Mouse (Mus musculus) forebrain, embryonic 14.5 days (tissue): Measurements from ENCODE around the gene Grk4. TPM values are rescaled to one million over a fixed set of nuclear protein-coding genes. Genes with fewer than 3 reads are reported as not detected.

Source experiments
- ATAC-seq: fragments of 200-750 bp; cut with Nextera tagmentation; 2 replicates; pipeline ENCODE4 v1.8.0; 2017; ENCODE audit warnings: mild to moderate bottlenecking, moderate library complexity
- DNase-seq: peaks from one replicate; pipeline ENCODE4 v3.0.0-alpha.2; 2015; ENCODE audit warnings: low spot score
- H3K27ac ChIP-seq: fragments of 300-500 bp; sonication (generic); 2 replicates; pipeline ENCODE4 v1.5.1; 2014; ENCODE audit warnings: low read depth, mild to moderate bottlenecking, control low read depth, low read length, moderate library complexity
- H3K27me3 ChIP-seq: fragments of 300-500 bp; sonication (generic); replicated peaks from 2 replicates; pipeline ENCODE4 v1.6.1; 2014; ENCODE audit warnings: low read length, control low read depth, mixed read lengths; ENCODE audit not compliant: control insufficient read depth, insufficient read depth
- H3K36me3 ChIP-seq: fragments of 300-500 bp; sonication (generic); 2 replicates; pipeline ENCODE4 v1.6.1; 2014; ENCODE audit warnings: low read length, control low read depth; ENCODE audit not compliant: control insufficient read depth, insufficient read depth
- H3K4me1 ChIP-seq: fragments of 300-500 bp; sonication (generic); 2 replicates; pipeline ENCODE4 v1.6.1; 2014; ENCODE audit warnings: antibody characterized with exemption, low read length, control low read depth; ENCODE audit not compliant: control insufficient read depth, insufficient read depth
- H3K4me2 ChIP-seq: fragments of 300-500 bp; sonication (generic); 2 replicates; pipeline ENCODE4 v1.6.1; 2014; ENCODE audit warnings: mild to moderate bottlenecking, control low read depth, low read length
- H3K4me3 ChIP-seq: fragments of 300-500 bp; sonication (generic); 2 replicates; pipeline ENCODE4 v1.5.1; 2014; ENCODE audit warnings: low read depth, low read length, control low read depth
- H3K9ac ChIP-seq: fragments of 300-500 bp; sonication (generic); 2 replicates; pipeline ENCODE4 v1.6.1; 2014; ENCODE audit warnings: mild to moderate bottlenecking, low read length, control low read depth, moderate library complexity
- H3K9me3 ChIP-seq: fragments of 300-500 bp; sonication (generic); replicated peaks from 2 replicates; pipeline ENCODE4 v1.6.1; 2016; ENCODE audit warnings: low read length, control low read depth, mixed read lengths; ENCODE audit not compliant: control insufficient read depth
- WGBS: fragments of 180-500 bp; shearing (Covaris S2); extraction: QIAGEN DNeasy Blood & Tissue Kit; methylation state at CpG from one replicate; pipeline ENCODE4 v1.1.7; 2014; 5-methylcytosine and 5-hydroxymethylcytosine counted together
- polyA plus RNA-seq: library from polyadenylated mRNA; unstranded; fragments of >200 nt; fragmentation: Nextera tagmentation; extraction: Ambion mirVana; gene quantifications from 2 replicates; pipeline ENCODE4 v1.2.1, GENCODE M21; 2014

Grk4 gene
- polyA plus RNA-seq, 1 experiment from 2014 or later = 1.2 TPM

DNA sequence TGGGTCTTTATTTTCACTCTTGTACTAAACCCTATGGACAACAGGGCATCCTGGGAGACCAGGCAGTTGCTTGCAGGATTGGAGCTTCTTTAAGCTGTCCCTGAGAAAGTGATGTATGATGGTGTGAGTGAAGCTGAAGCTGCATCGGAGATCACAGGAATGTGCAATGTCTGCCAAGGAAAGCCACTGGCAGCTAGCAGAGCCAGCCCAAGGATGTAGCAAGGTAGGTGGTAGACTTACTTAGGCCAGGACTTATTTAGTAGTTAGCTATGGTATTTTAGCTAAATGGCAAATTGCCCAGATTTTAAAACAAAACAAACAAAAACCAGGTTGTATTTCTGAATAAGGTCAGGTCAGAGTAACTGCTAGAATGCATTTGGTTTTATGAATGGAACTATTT, 98.6 kb downstream of the Grk4 start:
- Histone ChIP-seq H3K27ac (no peak overlapping the region), H3K36me3 (no peaks in the 10 kb centered on the region), H3K9ac (no peak overlapping the region), H3K4me1 (peaks cover 13% of the 10 kb centered on the region), H3K4me2 (no peak overlapping the region), H3K27me3 (no peaks in the 10 kb centered on the region), H3K9me3 (no peaks in the 10 kb centered on the region), H3K4me3 (no peak overlapping the region)
- 82% methylated on average over 1 of the region's 1 CpGs for WGBS
- DNase-seq (no peak), ATAC-seq (no peak)

DNA sequence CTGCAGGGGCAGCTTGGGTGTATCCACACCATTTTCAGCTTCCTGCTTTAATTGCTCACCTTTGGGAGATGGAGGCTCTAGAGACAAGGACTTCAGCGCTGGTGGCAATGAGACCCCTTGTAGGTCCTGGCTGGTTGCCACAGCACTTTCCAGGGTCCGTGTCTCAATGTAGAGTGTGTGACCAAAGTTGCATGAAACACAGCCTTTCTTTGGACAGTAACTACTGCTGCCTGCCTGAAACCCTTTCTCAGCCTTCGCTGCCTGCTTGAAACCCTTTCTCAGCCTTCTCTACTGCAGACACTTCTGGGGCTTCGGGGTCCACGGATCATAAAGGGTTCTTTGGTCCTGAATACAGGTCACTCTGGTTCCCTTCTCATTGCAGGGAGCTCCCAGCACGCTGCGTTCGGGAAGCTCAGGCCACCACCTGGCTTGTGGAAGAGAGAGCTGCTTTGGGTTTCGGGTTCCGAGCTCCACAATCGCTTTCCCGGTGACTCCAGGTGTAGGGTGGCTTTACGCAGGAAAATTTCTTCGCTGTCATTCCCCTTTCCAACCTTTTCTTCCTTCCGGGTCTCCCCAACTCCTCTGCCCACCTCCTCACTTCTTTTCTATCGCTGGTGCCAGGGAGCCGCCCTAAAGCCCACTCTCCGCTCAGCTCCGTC, 100.8 kb downstream of the Grk4 start:
- DNase-seq (no peak), ATAC-seq (peak; percentile 1; the same call in 1 of the 2 replicates)
- H3K4me2 ChIP-seq = peak overlapping the region; percentile 93
- H3K4me1 ChIP-seq = peaks cover 13% of the 10 kb centered on the region
- H3K4me3 ChIP-seq = peak overlapping the region; percentile 71
- H3K36me3 ChIP-seq = no peaks in the 10 kb centered on the region
- H3K27ac ChIP-seq = peak overlapping the region; percentile 94
- H3K27me3 ChIP-seq = no peaks in the 10 kb centered on the region
- H3K9me3 ChIP-seq = no peaks in the 10 kb centered on the region
- 2% methylated on average over 19 of the region's 19 CpGs for WGBS
- H3K9ac ChIP-seq = peak overlapping the region; percentile 82

DNA sequence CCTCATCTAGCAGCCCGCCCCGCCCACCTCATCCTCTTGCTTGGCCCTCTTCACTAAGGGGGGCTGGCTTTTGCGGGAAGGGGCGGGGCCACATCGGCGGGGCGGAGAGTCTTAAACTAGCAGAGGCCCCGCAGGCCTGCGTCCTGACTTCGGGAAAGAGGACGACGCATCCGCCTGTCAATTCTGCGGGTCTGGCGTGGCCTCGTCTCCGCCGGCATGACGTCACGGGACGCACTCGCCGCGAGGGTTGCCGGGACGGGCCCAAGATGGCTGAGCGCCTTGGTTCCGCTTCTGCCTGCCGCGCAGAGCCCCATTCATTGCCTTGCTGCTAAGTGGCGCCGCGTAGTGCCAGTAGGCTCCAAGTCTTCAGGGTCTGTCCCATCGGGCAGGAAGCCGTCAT, 101.3 kb downstream of the Grk4 start, which contains the start of gene Htt:
Htt (plus strand) TSS at position 232 of the 400 bp plus-strand sequence.
- peak within 1 kb of the TSS; percentile 93 for H3K4me2 ChIP-seq
- H3K27me3 ChIP-seq = no peaks in the 10 kb centered on the region
- peak within 1 kb of the TSS; percentile 82 for H3K9ac ChIP-seq
- ATAC-seq (peak; percentile 99), DNase-seq (peak; percentile 99)
- H3K27ac ChIP-seq = peak within 1 kb of the TSS; percentile 94
- H3K4me3 ChIP-seq = peak within 1 kb of the TSS; percentile 71
- no peaks in the 10 kb centered on the region for H3K9me3 ChIP-seq
- WGBS = 2% methylated on average over 35 of the region's 35 CpGs
- H3K36me3 ChIP-seq = no peaks in the 10 kb centered on the region
- peaks cover 13% of the 10 kb centered on the region for H3K4me1 ChIP-seq

DNA sequence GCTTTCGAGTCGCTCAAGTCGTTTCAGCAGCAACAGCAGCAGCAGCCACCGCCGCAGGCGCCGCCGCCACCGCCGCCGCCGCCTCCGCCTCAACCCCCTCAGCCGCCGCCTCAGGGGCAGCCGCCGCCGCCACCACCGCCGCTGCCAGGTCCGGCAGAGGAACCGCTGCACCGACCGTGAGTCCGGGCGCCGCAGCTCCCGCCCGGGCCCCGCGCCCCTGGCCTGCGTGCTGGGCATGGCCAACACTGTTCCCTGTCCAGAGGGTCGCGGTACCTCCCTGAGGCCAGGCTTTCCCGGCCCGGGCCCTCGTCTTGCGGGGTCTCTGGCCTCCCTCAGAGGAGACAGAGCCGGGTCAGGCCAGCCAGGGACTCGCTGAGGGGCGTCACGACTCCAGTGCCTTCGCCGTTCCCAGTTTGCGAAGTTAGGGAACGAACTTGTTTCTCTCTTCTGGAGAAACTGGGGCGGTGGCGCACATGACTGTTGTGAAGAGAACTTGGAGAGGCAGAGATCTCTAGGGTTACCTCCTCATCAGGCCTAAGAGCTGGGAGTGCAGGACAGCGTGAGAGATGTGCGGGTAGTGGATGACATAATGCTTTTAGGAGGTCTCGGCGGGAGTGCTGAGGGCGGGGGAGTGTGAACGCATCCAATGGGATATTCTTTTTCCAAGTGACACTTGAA, 101.9 kb downstream of the Grk4 start:
- H3K9me3 ChIP-seq = no peaks in the 10 kb centered on the region
- H3K9ac ChIP-seq = peak overlapping the region; percentile 82
- H3K27ac ChIP-seq = peak overlapping the region; percentile 94
- peak overlapping the region; percentile 71 for H3K4me3 ChIP-seq
- H3K4me1 ChIP-seq = peaks cover 13% of the 10 kb centered on the region
- H3K27me3 ChIP-seq = no peaks in the 10 kb centered on the region
- WGBS = under 1% methylated on average over 46 of the region's 54 CpGs
- DNase-seq (peak; percentile 28), ATAC-seq (peak; percentile 49)
- H3K36me3 ChIP-seq = no peaks in the 10 kb centered on the region
- H3K4me2 ChIP-seq = peak overlapping the region; percentile 93

DNA sequence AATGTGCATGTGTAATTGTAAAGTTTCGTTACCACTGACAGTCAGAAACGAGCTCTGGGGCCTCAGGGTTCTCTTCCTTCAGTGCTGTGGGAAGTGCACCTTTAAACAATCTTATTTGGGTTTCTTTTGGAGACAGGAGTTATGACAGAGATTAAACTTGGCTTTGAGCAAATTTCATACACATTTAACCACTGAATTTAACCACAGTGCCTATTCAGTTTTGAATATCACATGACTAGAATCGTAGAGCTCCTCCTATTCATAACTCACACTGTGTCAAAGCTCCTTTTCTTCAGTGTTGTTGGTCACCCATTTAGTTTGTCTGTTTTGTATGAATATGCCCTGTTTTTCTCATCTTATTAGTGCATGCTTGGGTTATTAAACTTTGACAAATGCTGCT, 111.6 kb downstream of the Grk4 start:
- Histone ChIP-seq H3K4me3 (no peak overlapping the region), H3K36me3 (no peaks in the 10 kb centered on the region), H3K27me3 (no peaks in the 10 kb centered on the region), H3K4me2 (no peak overlapping the region), H3K4me1 (no peaks in the 10 kb centered on the region), H3K9ac (no peak overlapping the region), H3K9me3 (no peaks in the 10 kb centered on the region), H3K27ac (no peak overlapping the region)
- 89% methylated on average over 3 of the region's 3 CpGs for WGBS
- DNase-seq (no peak), ATAC-seq (no peak)

DNA sequence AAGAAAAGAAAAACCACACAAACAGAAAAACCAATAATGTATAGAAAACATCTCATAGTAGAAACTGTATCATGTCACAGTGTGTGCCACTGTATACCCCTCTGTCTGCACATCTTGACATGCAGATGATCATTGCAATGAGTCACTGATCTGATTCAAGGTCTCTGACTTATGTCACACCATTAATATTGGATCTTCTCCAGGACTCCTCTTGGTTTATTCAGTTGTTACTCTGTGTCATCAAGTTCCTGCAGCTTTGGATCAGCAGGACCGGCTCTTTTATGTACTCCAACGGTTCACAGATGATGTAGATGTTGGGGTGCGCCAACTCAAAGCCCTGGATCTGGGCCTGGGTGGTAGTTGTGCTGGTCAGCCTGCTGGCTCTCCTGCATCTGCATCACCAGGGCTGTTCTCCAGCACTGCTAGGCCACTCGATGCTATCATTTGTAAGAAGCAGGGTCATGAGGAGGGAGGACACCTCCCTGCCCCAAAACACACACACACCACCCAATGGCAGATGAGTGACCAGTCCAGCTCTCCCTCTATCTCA, 112.6 kb downstream of the Grk4 start:
- Histone ChIP-seq H3K27me3 (no peaks in the 10 kb centered on the region), H3K4me3 (no peak overlapping the region), H3K36me3 (no peaks in the 10 kb centered on the region), H3K27ac (no peak overlapping the region), H3K9me3 (no peaks in the 10 kb centered on the region), H3K9ac (no peak overlapping the region), H3K4me2 (no peak overlapping the region), H3K4me1 (no peaks in the 10 kb centered on the region)
- 93% methylated on average over 4 of the region's 4 CpGs for WGBS
- DNase-seq (no peak), ATAC-seq (no peak)

DNA sequence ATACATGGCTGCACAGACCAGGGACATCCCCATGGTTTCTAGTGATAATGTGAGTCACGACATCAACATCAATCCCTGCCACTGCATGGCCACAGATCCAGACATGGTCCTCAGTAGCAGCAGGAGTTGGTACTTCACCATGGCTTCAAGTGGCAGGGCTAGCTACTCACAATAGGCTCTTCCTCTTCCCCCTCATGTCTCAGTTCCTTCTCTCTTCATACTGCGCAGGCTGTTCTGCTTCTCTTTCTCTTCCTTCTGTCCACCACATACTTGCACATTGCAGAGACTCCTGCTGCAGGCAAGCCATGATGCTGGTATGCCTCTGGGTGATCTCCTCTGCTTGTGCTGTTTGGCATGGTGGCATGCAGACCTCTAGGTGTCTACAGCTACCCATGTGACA, 113.2 kb downstream of the Grk4 start:
- Histone ChIP-seq H3K27ac (no peak overlapping the region), H3K27me3 (no peaks in the 10 kb centered on the region), H3K9me3 (no peaks in the 10 kb centered on the region), H3K4me3 (no peak overlapping the region), H3K4me1 (no peaks in the 10 kb centered on the region), H3K36me3 (no peaks in the 10 kb centered on the region), H3K4me2 (no peak overlapping the region), H3K9ac (no peak overlapping the region)
- WGBS = 100% methylated on average over 2 of the region's 2 CpGs
- ATAC-seq = no peak
- DNase-seq = no peak

DNA sequence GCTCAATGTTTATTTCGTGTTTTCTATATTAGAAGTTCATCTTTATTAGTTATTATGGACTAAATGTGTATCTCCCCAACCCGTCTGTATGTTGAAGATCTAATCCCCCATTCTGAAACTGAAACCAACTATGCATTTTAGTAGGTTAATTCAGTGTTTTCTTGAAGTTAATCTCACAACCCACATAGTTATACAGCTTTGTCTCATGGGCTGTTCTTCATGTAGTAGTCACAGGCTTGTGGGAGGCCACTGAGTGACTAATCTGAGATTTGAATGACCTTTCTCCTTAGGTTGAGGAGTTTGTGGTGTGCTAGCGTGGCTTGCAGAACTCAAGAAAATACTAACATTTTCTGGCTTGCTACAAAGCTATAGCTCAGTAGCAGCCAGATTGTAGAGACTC, 124.8 kb downstream of the Grk4 start:
- WGBS = 93% methylated on average over 3 of the region's 3 CpGs
- no peak for DNase-seq

DNA sequence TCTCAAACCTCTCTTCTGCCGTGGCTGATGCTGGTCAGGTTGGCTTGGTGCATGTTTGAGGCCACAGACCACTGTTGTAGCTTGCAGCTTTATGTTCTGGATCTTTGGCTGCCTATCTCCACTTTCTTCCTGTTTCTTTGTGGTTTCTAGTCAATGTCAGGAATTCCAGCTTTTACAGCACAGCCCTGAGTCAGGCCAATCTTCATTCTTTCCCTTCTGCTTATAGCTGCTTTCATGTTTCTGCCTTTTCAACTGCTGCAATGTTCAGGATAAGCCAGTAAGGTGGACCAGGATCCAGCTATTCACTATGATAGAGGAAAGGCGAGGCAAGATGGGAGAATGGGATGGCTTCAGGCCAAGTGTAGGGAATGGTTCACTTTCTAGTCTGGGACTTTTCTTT, 131.0 kb downstream of the Grk4 start:
- Histone ChIP-seq H3K27ac (no peak overlapping the region), H3K36me3 (peaks cover 20% of the 10 kb centered on the region), H3K4me2 (no peak overlapping the region), H3K9me3 (no peaks in the 10 kb centered on the region), H3K4me3 (no peak overlapping the region), H3K27me3 (no peaks in the 10 kb centered on the region), H3K9ac (no peak overlapping the region), H3K4me1 (no peaks in the 10 kb centered on the region)
- ATAC-seq = no peak
- 90% methylated on average over 2 of the region's 2 CpGs for WGBS
- no peak for DNase-seq

More for the DNA sequence above, 124.8 kb downstream of the Grk4 start:
- no peak overlapping the region for H3K4me2 ChIP-seq
- ATAC-seq = no peak
- no peaks in the 10 kb centered on the region for H3K27me3 ChIP-seq
- H3K4me3 ChIP-seq = no peak overlapping the region
- H3K4me1 ChIP-seq = no peaks in the 10 kb centered on the region
- H3K27ac ChIP-seq = no peak overlapping the region
- H3K9me3 ChIP-seq = no peaks in the 10 kb centered on the region
- no peak overlapping the region for H3K9ac ChIP-seq
- H3K36me3 ChIP-seq = peaks cover 14% of the 10 kb centered on the region; the same call in 1 of the 2 replicates
